Mouse (Mus musculus): ENCODE results near the gene Gm1043. TPM values are rescaled to one million over a fixed set of nuclear protein-coding genes. Genes with fewer than 3 reads are reported as not detected.

Gm1043 gene
- polyA plus RNA-seq, 1 experiment from 2014 or later, result not detected

DNA sequence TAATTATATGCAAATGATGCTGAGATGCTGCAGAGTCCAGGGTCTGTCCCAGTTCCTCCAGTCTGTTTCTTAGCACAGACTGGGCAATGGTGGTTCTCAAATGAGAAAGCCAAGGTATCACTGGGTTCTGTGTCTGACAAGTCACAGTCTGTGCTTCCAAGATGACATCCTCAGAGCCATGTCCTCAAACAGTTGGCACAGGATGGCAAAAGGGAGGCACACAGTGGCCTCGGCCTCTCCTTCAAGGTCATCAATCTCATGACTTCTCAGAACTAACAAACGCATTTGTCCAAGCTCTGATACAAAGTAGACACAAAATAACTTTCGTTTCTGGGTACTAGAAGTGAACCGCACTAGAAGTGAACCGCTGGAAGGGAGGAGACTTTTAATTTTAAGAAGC is 9.8 kb downstream of the Gm1043 start:
- Histone ChIP-seq H3K36me3 (no peaks in the 10 kb centered on the region), H3K4me2 (no peak overlapping the region), H3K9me3 (no peaks in the 10 kb centered on the region), H3K27ac (no peak overlapping the region), H3K4me3 (replicated peaks) (no peak overlapping the region), H3K27me3 (peaks cover 39% of the 10 kb centered on the region), H3K9ac (replicated peaks) (no peak overlapping the region), H3K4me1 (replicated peaks) (peaks cover 10% of the 10 kb centered on the region; the same call in 1 of the 2 replicates)
- ATAC-seq (ENCODE audit: insufficient number of reproducible peaks, insufficient read depth, low FRiP score, low TSS enrichment, low read depth), result no peak
- WGBS, result 83% methylated on average over 5 of the region's 5 CpGs

GRCm38 (mm10) chr5:37097591-37097990 is 12.4 kb downstream of the Gm1043 start:
- Histone ChIP-seq H3K9ac (replicated peaks) (no peak overlapping the region), H3K27ac (no peak overlapping the region), H3K4me2 (no peak overlapping the region), H3K9me3 (no peaks in the 10 kb centered on the region), H3K27me3 (peaks cover 22% of the 10 kb centered on the region), H3K36me3 (no peaks in the 10 kb centered on the region), H3K4me1 (replicated peaks) (no peaks in the 10 kb centered on the region), H3K4me3 (replicated peaks) (no peak overlapping the region)
- no peak for ATAC-seq (ENCODE audit: insufficient number of reproducible peaks, insufficient read depth, low FRiP score, low TSS enrichment, low read depth)
- WGBS, result 74% methylated on average over 6 of the region's 6 CpGs

- Histone ChIP-seq H3K9me3 (no peaks in the 10 kb centered on the region), H3K27ac (no peak overlapping the region), H3K36me3 (no peaks in the 10 kb centered on the region), H3K9ac (replicated peaks) (no peak overlapping the region), H3K4me2 (no peak overlapping the region), H3K27me3 (peaks cover 10% of the 10 kb centered on the region), H3K4me3 (replicated peaks) (no peak overlapping the region), H3K4me1 (replicated peaks) (no peaks in the 10 kb centered on the region)
- no peak for ATAC-seq (ENCODE audit: insufficient number of reproducible peaks, insufficient read depth, low FRiP score, low TSS enrichment, low read depth)
- WGBS, result 63% methylated on average over 5 of the region's 5 CpGs
Observed at GRCm38 (mm10) chr5:37100813-37101212, 15.6 kb downstream of the Gm1043 start.

- Histone ChIP-seq H3K9ac (replicated peaks) (no peak overlapping the region), H3K27me3 (peaks cover 10% of the 10 kb centered on the region), H3K4me1 (replicated peaks) (no peaks in the 10 kb centered on the region), H3K4me3 (replicated peaks) (no peak overlapping the region), H3K9me3 (no peaks in the 10 kb centered on the region), H3K4me2 (no peak overlapping the region), H3K36me3 (no peaks in the 10 kb centered on the region), H3K27ac (no peak overlapping the region)
- 80% methylated on average over 15 of the region's 15 CpGs for WGBS
- ATAC-seq (ENCODE audit: insufficient number of reproducible peaks, insufficient read depth, low FRiP score, low TSS enrichment, low read depth), result no peak
Observed at GRCm38 (mm10) chr5:37101631-37102030, 16.5 kb downstream of the Gm1043 start.

DNA sequence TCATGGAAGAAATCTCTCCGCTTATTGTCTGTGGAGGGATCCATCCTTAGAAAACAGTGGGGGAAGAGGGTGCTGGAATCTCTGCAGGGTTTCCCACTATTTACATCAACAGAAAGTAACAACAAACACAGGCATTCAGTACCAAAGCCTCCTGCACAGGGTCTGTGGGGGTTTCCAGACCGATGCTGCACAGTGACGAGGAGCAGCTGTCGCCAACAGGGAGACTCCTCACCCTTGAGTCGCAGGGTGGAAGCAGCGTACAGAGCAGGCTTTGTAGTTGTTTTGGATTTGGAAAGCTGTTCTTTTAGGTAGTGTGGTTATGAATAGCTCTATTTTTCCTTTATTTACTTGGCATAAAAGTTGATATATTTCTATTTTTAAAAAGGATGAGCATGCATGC is 16.9 kb downstream of the Gm1043 start:
- H3K4me2 ChIP-seq, result no peak overlapping the region
- no peak overlapping the region for H3K9ac ChIP-seq (replicated peaks)
- WGBS, result 61% methylated on average over 6 of the region's 6 CpGs
- no peaks in the 10 kb centered on the region for H3K36me3 ChIP-seq
- H3K9me3 ChIP-seq, result no peaks in the 10 kb centered on the region
- H3K4me3 ChIP-seq (replicated peaks), result no peak overlapping the region
- H3K27ac ChIP-seq, result no peak overlapping the region
- no peak for ATAC-seq (ENCODE audit: insufficient number of reproducible peaks, insufficient read depth, low FRiP score, low TSS enrichment, low read depth)
- peaks cover 10% of the 10 kb centered on the region for H3K27me3 ChIP-seq
- H3K4me1 ChIP-seq (replicated peaks), result no peaks in the 10 kb centered on the region

DNA sequence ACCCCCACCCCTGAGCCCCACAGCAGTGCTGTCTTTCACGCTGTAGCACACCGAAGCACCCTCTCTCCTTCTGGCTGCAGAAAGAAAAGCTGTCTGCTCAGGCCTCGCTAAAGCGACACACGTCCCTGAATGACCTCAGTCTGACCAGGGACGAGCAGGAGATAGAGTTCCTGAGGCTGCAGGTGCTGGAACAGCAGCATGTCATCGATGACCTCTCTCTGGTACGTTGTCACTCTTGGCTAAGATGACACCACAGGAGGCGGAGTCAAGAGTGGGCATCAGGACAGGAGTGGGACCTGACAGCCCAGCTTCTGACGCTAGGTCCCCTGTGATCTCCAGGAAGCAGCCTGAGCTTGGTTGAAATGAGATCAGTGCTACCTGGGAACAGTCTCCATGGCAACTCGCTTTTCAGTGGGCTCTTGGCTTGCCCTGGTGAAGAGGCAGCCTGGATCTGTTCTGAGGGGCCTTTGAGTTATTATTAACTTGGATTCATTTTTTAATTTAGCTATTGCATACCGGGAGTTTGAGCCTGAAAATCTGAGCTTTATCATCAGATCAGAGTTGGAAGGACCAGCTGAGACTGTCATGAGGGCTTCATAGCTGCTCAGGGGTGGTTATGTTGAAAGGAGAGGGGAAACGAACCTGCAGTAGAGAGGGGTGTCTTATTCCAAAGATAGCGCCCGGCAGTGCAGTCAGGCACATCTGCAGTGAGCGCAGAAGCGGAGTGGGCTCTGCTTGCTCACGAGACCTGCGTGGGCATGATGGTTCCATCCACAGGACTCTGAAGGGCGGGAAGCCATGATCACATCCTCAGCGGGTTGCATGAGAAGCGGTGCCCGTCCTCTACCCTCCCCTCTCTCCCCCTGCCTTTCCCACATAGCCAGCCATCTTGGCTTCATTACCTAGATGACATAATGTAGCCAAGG is 20.6 kb downstream of the Gm1043 start:
- Histone ChIP-seq H3K27me3 (peaks cover 3% of the 10 kb centered on the region), H3K4me1 (replicated peaks) (no peaks in the 10 kb centered on the region), H3K4me3 (replicated peaks) (no peak overlapping the region), H3K9me3 (no peaks in the 10 kb centered on the region), H3K27ac (no peak overlapping the region), H3K9ac (replicated peaks) (no peak overlapping the region), H3K36me3 (no peaks in the 10 kb centered on the region), H3K4me2 (no peak overlapping the region)
- ATAC-seq (ENCODE audit: insufficient number of reproducible peaks, insufficient read depth, low FRiP score, low TSS enrichment, low read depth), result no peak
- WGBS, result 83% methylated on average over 23 of the region's 23 CpGs

- Histone ChIP-seq H3K4me1 (replicated peaks) (no peaks in the 10 kb centered on the region), H3K27me3 (no peaks in the 10 kb centered on the region), H3K4me3 (replicated peaks) (no peak overlapping the region), H3K9ac (replicated peaks) (no peak overlapping the region), H3K27ac (no peak overlapping the region), H3K36me3 (no peaks in the 10 kb centered on the region), H3K4me2 (no peak overlapping the region), H3K9me3 (no peaks in the 10 kb centered on the region)
- 75% methylated on average over 5 of the region's 5 CpGs for WGBS
- no peak for ATAC-seq (ENCODE audit: insufficient number of reproducible peaks, insufficient read depth, low FRiP score, low TSS enrichment, low read depth)
Observed at GRCm38 (mm10) chr5:37107111-37107510, 21.9 kb downstream of the Gm1043 start.

GRCm38 (mm10) chr5:37107611-37108010 is 22.4 kb downstream of the Gm1043 start:
- no peak overlapping the region for H3K4me2 ChIP-seq
- H3K4me3 ChIP-seq (replicated peaks), result no peak overlapping the region
- no peak for ATAC-seq (ENCODE audit: insufficient number of reproducible peaks, insufficient read depth, low FRiP score, low TSS enrichment, low read depth)
- WGBS, result 83% methylated on average over 6 of the region's 6 CpGs
- H3K4me1 ChIP-seq (replicated peaks), result no peaks in the 10 kb centered on the region
- H3K36me3 ChIP-seq, result no peaks in the 10 kb centered on the region
- no peaks in the 10 kb centered on the region for H3K9me3 ChIP-seq
- no peak overlapping the region for H3K27ac ChIP-seq
- no peak overlapping the region for H3K9ac ChIP-seq (replicated peaks)
- H3K27me3 ChIP-seq, result no peaks in the 10 kb centered on the region

GRCm38 (mm10) chr5:37109280-37109849 is 24.2 kb downstream of the Gm1043 start:
- Histone ChIP-seq H3K27ac (no peak overlapping the region), H3K9ac (replicated peaks) (no peak overlapping the region), H3K9me3 (no peaks in the 10 kb centered on the region), H3K4me3 (replicated peaks) (no peak overlapping the region), H3K4me1 (replicated peaks) (no peaks in the 10 kb centered on the region), H3K27me3 (no peaks in the 10 kb centered on the region), H3K4me2 (no peak overlapping the region), H3K36me3 (no peaks in the 10 kb centered on the region)
- WGBS, result 32% methylated on average over 6 of the region's 6 CpGs
- ATAC-seq (ENCODE audit: insufficient number of reproducible peaks, insufficient read depth, low FRiP score, low TSS enrichment, low read depth), result no peak

DNA sequence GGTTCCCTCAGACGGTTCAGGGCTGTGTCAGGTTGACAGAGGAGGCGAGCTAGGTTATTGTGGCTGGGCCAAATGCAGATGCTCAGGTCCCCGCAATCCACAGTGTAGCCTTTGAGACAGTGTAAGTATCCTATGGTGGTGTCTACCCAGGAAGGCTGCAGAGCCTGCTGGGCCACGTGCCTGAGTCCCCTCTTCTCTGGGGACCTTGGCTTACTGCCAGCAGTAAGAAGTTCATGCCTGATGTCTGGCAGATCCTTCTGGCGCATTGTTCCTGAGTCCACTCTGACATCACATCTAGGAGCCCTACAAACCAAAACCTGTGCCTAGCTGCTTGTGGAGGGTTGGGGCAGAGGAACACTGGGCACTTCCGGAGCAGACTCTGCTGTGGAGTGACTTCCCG is 27.2 kb downstream of the Gm1043 start:
- 71% methylated on average over 7 of the region's 7 CpGs for WGBS
- H3K4me3 ChIP-seq (replicated peaks), result no peak overlapping the region
- no peaks in the 10 kb centered on the region for H3K9me3 ChIP-seq
- no peak overlapping the region for H3K27ac ChIP-seq
- H3K36me3 ChIP-seq, result no peaks in the 10 kb centered on the region
- H3K4me2 ChIP-seq, result no peak overlapping the region
- no peaks in the 10 kb centered on the region for H3K4me1 ChIP-seq (replicated peaks)
- no peak for ATAC-seq (ENCODE audit: insufficient number of reproducible peaks, insufficient read depth, low FRiP score, low TSS enrichment, low read depth)
- no peaks in the 10 kb centered on the region for H3K27me3 ChIP-seq
- H3K9ac ChIP-seq (replicated peaks), result no peak overlapping the region

DNA sequence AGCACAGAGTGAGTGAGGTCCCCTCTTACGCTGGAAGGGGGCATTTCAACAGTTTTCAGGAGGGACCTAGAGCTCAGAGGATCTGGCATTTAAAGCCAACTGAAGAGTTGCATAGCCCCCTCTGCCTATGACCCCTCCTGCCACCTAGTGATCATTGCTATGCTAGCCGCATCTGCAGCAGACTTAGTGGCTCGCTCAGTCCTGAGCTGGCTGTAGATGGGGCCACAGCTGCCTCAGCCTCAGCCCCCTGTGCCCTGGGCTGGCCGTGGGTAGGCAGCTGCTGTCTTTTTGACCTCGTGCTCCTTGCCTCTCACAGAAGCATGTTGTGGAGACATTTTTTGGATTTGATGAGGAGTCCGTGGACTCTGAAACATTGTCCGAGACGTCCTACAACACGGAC is 32.0 kb downstream of the Gm1043 start:
- Histone ChIP-seq H3K4me1 (replicated peaks) (peaks cover 4% of the 10 kb centered on the region; the same call in 1 of the 2 replicates), H3K4me2 (no peak overlapping the region), H3K27ac (no peak overlapping the region), H3K9ac (replicated peaks) (no peak overlapping the region), H3K27me3 (no peaks in the 10 kb centered on the region), H3K9me3 (no peaks in the 10 kb centered on the region), H3K36me3 (no peaks in the 10 kb centered on the region), H3K4me3 (replicated peaks) (no peak overlapping the region)
- 58% methylated on average over 9 of the region's 9 CpGs for WGBS
- ATAC-seq (ENCODE audit: insufficient number of reproducible peaks, insufficient read depth, low FRiP score, low TSS enrichment, low read depth), result no peak
